Mouse (Mus musculus) lung, embryonic 15.5 days (tissue): Measurements from ENCODE around the gene Dapl1. TPM values are rescaled to one million over a fixed set of nuclear protein-coding genes. Genes with fewer than 3 reads are reported as not detected.
A peak's percentile ranks its signal among the peaks of the same experiment; 100 is the strongest.

Experiments
- ATAC-seq: fragments of 200-750 bp; cut with Nextera tagmentation; 2 replicates; pipeline ENCODE4 v1.8.0; 2017; ENCODE audit warnings: moderate number of reproducible peaks, borderline replicate concordance; ENCODE audit not compliant: low FRiP score, low TSS enrichment; ENCODE audit errors: extremely low read depth
- H3K27ac ChIP-seq: fragments of 300-500 bp; sonication (generic); 2 replicates; pipeline ENCODE4 v1.5.1; 2015; ENCODE audit warnings: moderate library complexity, mild to moderate bottlenecking, inconsistent platforms
- H3K27me3 ChIP-seq: fragments of 300-500 bp; sonication (generic); 2 replicates; pipeline ENCODE4 v1.6.1; 2015; ENCODE audit warnings: inconsistent platforms
- H3K36me3 ChIP-seq: fragments of 300-500 bp; sonication (generic); 2 replicates; pipeline ENCODE4 v1.6.1; 2015; ENCODE audit warnings: inconsistent platforms
- H3K4me1 ChIP-seq: fragments of 300-500 bp; sonication (generic); 2 replicates; pipeline ENCODE4 v1.6.1; 2015; ENCODE audit warnings: inconsistent platforms
- H3K4me2 ChIP-seq: fragments of 300-500 bp; sonication (generic); 2 replicates; pipeline ENCODE4 v1.6.1; 2015; ENCODE audit warnings: inconsistent platforms, mild to moderate bottlenecking, moderate library complexity
- H3K4me3 ChIP-seq: fragments of 300-500 bp; sonication (generic); 2 replicates; pipeline ENCODE4 v1.5.1; 2015; ENCODE audit warnings: mild to moderate bottlenecking, inconsistent platforms
- H3K9ac ChIP-seq: fragments of 300-500 bp; sonication (generic); 2 replicates; pipeline ENCODE4 v1.6.1; 2015; ENCODE audit warnings: inconsistent platforms
- H3K9me3 ChIP-seq: fragments of 300-500 bp; sonication (generic); 2 replicates; pipeline ENCODE4 v1.6.1; 2016; ENCODE audit warnings: inconsistent platforms
- WGBS: fragments of 180-500 bp; shearing (Covaris S2); methylation state at CpG from one replicate; pipeline ENCODE4 v1.1.7; 2015; 5-methylcytosine and 5-hydroxymethylcytosine counted together
- polyA plus RNA-seq: library from polyadenylated mRNA; unstranded; fragments of >200 nt; fragmentation: Nextera tagmentation; extraction: Ambion mirVana; gene quantifications from 2 replicates; pipeline ENCODE4 v1.2.1, GENCODE M21; 2015

The Dapl1 gene
- polyA plus RNA-seq, 1 experiment from 2014 or later = 4.3 TPM

DNA sequence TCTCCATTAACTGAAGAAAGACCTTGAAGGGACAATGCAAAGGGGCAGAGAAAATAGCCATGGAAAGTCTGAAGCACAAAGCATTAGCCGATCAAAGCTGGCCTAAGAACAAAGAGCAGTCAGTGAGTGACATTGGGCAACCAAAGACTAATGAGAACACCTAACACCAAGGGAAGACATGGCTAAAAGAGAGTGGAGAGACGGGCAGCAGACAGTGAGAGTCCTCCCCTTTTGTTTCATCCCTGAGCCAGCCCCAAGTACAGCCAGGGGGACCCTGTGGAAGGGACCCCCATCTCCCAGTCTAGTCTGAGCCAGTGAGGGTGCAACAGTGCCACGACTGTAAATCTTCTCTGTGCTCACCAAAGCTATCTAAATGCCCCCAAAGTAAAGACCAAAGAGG is 32.4 kb upstream of the Dapl1 start:
- WGBS = 71% methylated on average over 3 of the region's 3 CpGs
- no peak overlapping the region for H3K4me2 ChIP-seq
- no peaks in the 10 kb centered on the region for H3K27me3 ChIP-seq
- no peak overlapping the region for H3K27ac ChIP-seq
- H3K9ac ChIP-seq = no peak overlapping the region
- no peaks in the 10 kb centered on the region for H3K9me3 ChIP-seq
- H3K36me3 ChIP-seq = no peaks in the 10 kb centered on the region
- no peaks in the 10 kb centered on the region for H3K4me1 ChIP-seq
- no peak for ATAC-seq
- no peak overlapping the region for H3K4me3 ChIP-seq

DNA sequence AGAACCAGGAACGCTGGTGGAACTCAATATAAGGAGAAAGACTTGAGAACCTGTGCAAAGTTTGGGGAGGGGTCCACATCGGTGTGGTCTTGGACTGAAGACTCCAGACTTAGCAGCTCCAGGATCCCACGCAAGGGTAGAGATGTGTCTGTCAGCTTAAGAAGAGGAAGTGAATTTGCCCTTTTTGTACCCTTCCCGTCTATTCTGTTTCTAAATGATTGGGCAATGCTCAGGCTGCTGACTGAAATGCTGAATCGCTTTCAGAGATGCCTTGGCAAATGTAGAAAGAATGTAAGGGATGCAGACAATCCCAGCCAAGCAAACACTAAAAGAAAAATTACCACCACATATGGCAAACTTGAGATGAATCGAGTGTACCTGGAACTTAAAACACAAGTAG is 22.4 kb upstream of the Dapl1 start:
- Histone ChIP-seq H3K36me3 (no peaks in the 10 kb centered on the region), H3K27ac (no peak overlapping the region), H3K9ac (no peak overlapping the region), H3K4me1 (no peaks in the 10 kb centered on the region), H3K9me3 (no peaks in the 10 kb centered on the region), H3K27me3 (no peaks in the 10 kb centered on the region), H3K4me3 (no peak overlapping the region), H3K4me2 (no peak overlapping the region)
- ATAC-seq = no peak
- 70% methylated on average over 6 of the region's 6 CpGs for WGBS

DNA sequence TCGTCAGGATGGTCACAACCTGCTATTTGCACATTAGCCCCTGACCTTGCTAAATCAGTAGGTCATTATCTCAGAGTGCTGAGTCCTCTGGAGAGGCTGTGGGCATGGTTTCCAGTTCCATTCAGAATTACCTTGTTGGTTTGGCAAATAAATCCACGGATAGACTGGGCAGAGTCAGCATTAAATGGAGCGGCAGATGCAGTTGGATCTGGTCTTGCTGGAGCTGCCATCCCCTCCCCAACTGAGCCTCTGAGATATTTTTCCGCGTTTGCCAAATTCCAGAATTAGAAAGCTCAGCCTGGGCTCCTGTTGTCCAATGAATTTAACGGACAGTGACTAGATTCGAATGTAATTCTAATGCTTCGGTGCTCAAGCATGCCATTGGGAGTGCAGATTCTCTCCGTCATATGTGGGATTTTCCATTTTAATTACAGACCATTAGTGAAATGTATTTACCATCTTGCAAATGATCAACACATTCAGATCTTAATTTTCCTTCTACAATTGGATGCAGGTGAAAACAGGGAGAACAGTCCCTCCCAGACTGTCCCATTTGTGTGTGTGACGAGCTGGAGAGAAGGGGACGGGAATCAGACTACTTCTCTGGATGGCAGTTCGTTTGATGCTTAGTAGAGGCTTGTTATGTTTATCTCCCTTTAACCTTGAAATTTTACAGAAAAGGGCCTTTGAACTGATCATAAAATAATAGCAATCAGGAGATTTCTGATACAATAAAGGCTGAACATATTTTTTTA is 20.8 kb upstream of the Dapl1 start:
- Histone ChIP-seq H3K4me2 (no peak overlapping the region), H3K9me3 (no peaks in the 10 kb centered on the region), H3K4me1 (no peaks in the 10 kb centered on the region), H3K4me3 (no peak overlapping the region), H3K36me3 (no peaks in the 10 kb centered on the region), H3K9ac (no peak overlapping the region), H3K27ac (no peak overlapping the region), H3K27me3 (no peaks in the 10 kb centered on the region)
- ATAC-seq = no peak
- 75% methylated on average over 12 of the region's 12 CpGs for WGBS

DNA sequence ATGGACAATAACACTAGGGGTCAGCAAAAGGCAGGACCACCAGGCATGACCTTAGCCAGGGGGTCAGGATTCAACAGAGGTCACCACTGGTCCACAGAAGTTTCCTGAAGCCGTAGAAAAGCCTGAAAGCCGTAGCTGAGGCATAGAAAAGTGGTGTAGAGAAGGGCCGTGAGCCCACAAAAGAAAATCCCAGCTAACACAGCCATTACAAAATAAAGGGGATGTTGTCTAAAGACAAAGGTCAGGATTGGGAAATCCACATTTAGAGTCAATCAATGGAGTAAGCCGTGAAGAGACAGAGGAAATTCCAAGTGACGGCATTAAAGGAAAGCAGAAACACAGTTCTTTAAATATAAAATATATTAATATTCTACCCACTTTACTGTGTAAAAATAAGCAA is 18.8 kb upstream of the Dapl1 start:
- no peak overlapping the region for H3K4me3 ChIP-seq
- no peaks in the 10 kb centered on the region for H3K36me3 ChIP-seq
- H3K4me2 ChIP-seq = no peak overlapping the region
- no peaks in the 10 kb centered on the region for H3K27me3 ChIP-seq
- H3K9me3 ChIP-seq = no peaks in the 10 kb centered on the region
- 79% methylated on average over 5 of the region's 5 CpGs for WGBS
- H3K4me1 ChIP-seq = peaks cover 8% of the 10 kb centered on the region
- ATAC-seq = no peak
- no peak overlapping the region for H3K9ac ChIP-seq
- H3K27ac ChIP-seq = no peak overlapping the region

DNA sequence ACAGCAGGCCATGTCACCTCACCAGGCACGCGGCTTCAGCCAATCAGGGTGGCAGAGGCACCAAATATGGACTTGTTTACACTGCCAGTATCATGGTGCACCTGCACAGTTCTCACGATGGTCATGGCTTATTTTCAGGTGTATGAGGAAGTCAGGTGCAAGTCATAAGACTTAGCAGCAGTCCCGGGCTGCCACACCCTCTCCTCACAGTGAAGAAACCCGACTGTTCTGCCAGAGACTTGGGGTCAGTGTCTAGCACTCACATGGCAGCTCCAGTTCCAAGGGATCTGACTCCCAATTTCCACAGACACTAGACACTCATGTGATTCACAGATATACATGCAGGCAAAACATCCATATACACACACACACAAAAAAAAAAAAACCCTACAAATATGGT is 18.1 kb upstream of the Dapl1 start:
- no peak overlapping the region for H3K27ac ChIP-seq
- no peaks in the 10 kb centered on the region for H3K9me3 ChIP-seq
- 62% methylated on average over 5 of the region's 5 CpGs for WGBS
- no peak overlapping the region for H3K9ac ChIP-seq
- peaks cover 14% of the 10 kb centered on the region for H3K4me1 ChIP-seq
- no peak overlapping the region for H3K4me2 ChIP-seq
- H3K36me3 ChIP-seq = no peaks in the 10 kb centered on the region
- no peak for ATAC-seq
- no peak overlapping the region for H3K4me3 ChIP-seq
- H3K27me3 ChIP-seq = no peaks in the 10 kb centered on the region

DNA sequence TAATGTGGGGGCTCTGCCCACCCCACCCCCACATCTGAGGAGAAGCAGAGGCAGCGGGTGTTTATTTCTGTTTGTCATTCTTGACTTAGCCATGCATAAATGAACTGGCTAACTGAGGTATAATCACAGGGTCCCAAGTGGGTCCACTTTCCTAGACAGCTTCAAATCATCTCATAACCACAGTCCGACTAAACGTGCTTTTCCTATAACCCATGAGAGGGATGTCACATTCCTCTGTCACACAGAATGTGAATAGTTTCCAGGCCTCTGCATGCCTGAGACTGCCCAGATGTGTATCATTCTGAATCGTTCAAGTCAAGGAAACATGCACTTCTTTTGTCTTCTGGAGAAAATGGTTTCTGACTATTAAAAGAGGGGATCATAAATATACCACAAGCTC is 17.4 kb upstream of the Dapl1 start:
- 47% methylated on average over 4 of the region's 4 CpGs for WGBS
- H3K27ac ChIP-seq = no peak overlapping the region
- H3K36me3 ChIP-seq = no peaks in the 10 kb centered on the region
- peaks cover 15% of the 10 kb centered on the region for H3K4me1 ChIP-seq
- H3K4me2 ChIP-seq = no peak overlapping the region
- no peaks in the 10 kb centered on the region for H3K9me3 ChIP-seq
- no peak for ATAC-seq
- no peaks in the 10 kb centered on the region for H3K27me3 ChIP-seq
- H3K4me3 ChIP-seq = no peak overlapping the region
- no peak overlapping the region for H3K9ac ChIP-seq

DNA sequence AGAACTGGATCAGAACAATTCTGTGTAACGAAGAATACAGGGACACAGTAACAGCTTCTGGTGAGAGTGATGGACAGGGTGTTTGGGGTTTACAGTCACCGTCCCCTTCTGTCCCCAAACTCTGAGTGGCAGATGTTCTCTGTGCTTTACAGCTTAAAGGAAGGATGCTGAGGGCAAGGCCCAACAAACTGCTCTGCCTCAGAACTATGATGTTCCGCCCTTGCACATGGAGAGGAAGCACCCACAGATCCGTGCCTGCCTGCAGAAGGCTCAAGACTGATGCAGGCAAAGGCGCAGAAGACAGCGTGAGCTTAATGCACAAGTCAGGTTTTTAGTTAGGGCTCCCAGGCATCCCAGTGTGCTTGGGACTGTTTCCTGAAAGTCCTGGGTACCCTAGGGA is 16.5 kb upstream of the Dapl1 start:
- no peak for ATAC-seq
- no peaks in the 10 kb centered on the region for H3K27me3 ChIP-seq
- H3K9ac ChIP-seq = no peak overlapping the region
- no peak overlapping the region for H3K4me2 ChIP-seq
- no peak overlapping the region for H3K27ac ChIP-seq
- H3K9me3 ChIP-seq = no peaks in the 10 kb centered on the region
- H3K36me3 ChIP-seq = no peaks in the 10 kb centered on the region
- peaks cover 15% of the 10 kb centered on the region for H3K4me1 ChIP-seq
- 83% methylated on average over 6 of the region's 6 CpGs for WGBS
- no peak overlapping the region for H3K4me3 ChIP-seq

DNA sequence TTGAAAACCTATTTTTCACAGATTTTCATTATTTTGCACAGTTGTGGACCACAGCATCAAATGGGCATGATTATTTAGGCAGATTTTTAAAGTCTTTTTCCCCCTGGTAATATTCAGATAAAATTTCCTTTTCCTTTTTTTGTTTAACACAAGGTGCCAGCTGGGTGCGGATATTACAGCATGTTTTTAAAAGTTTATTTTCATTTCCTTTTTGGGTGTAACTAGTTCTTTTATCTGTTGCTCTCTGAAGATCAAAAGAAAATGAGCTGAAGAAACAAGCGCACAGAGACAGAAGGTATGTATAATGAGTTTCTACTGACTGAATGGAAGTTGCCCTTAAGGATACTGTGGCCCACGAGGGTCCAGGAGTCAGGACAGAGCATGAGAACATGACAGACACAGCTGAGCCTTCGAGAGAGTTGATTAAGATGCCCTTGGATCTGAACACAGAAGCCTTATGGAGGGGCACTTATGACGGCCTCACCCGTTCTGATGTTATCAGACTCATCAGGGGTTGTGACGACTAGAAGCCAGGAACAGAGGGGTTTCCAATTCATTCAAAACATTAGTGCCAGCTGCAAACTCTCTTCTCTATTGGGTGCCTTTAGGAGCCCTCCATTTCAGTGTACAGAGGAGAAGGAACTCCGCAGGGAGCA is 14.7 kb upstream of the Dapl1 start:
- Histone ChIP-seq H3K9ac (no peak overlapping the region), H3K36me3 (no peaks in the 10 kb centered on the region), H3K4me2 (no peak overlapping the region), H3K4me1 (peaks cover 15% of the 10 kb centered on the region), H3K27me3 (no peaks in the 10 kb centered on the region), H3K9me3 (no peaks in the 10 kb centered on the region), H3K4me3 (no peak overlapping the region), H3K27ac (peak overlapping the region; percentile 76)
- no peak for ATAC-seq
- WGBS = 47% methylated on average over 8 of the region's 8 CpGs

DNA sequence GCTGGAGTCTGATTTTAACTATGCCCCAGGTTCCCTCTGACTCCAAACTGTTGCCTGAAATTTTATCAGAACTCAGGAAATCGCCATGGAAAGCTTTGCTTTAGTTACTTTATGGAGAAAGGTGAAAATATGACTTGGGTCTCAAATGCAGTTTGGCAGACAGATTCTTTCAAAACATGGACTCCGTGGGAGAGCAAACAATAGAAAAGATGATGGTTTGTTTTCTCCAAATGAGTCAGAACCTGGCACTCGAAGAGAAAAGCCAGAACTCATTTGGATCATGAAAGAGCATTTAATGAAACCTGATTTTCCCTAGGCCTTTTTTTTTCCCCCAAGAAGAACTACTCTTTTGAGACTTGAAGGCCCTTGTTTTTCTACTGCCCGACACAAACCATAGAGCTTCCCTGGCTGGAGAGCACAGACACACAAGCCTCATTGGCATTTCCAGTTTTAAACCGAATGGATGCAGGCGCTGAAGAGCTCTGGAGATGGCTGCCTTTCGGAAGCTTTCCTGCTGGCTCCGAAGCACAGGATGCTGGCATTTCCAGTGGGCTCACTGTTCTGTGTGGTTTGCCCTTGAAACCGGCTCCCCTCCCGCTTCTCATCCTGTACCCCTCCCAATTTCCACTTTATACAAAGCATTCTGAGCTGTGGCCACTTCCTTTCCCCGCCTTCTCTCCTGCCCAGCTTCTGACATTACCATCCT is 14.0 kb upstream of the Dapl1 start:
- Histone ChIP-seq H3K4me2 (no peak overlapping the region), H3K36me3 (no peaks in the 10 kb centered on the region), H3K9me3 (no peaks in the 10 kb centered on the region), H3K27me3 (no peaks in the 10 kb centered on the region), H3K4me3 (no peak overlapping the region), H3K4me1 (peaks cover 15% of the 10 kb centered on the region), H3K9ac (no peak overlapping the region), H3K27ac (peak overlapping the region; percentile 76)
- 56% methylated on average over 11 of the region's 11 CpGs for WGBS
- peak; percentile 69 for ATAC-seq

DNA sequence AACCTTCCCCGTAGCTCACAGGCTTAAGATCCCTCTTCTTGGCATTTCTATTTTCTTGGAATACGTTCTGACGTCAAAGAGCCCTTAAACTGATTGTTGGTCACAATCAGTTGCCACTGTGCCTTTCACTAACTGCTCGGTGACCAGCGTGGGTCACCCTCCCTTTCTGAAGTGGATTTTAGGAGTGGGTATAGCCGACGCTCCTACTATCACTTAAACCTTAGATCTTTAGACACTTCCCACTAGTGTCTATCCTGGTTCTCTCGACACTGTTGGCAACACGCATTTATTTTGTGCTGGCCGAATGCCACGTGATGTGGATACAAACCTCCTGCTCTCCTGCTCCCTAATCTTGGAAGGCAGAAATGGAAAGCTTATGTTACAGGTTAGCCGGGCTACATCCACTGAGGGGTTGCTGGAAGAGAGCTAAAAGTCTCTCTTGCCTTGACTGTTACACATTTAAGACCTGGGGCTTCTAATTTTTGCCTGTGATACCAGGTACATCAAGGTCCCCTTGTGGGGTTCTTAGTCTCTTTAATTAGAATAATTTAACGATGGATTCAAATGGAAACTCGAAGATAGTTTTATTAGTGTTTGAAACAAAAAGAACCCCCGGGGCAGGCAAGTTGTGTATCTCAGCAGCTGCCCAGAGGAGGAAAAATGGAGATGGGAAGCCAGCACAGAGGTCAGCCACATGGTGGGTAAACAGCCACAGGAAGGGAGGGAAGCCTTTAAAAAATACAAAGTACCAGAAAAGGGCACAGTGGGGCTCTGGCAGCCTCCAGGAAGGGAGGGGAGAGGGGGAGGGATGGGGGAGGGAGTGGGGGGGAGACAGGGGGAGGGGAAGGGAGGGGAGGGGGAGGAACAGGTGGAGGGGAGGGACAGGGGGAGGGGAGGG is 13.2 kb upstream of the Dapl1 start:
- H3K9ac ChIP-seq = no peak overlapping the region
- H3K9me3 ChIP-seq = no peaks in the 10 kb centered on the region
- WGBS = 39% methylated on average over 15 of the region's 15 CpGs
- H3K4me2 ChIP-seq = no peak overlapping the region
- H3K27ac ChIP-seq = peak overlapping the region; percentile 76
- no peaks in the 10 kb centered on the region for H3K27me3 ChIP-seq
- ATAC-seq = no peak
- no peak overlapping the region for H3K4me3 ChIP-seq
- H3K36me3 ChIP-seq = no peaks in the 10 kb centered on the region
- H3K4me1 ChIP-seq = peaks cover 15% of the 10 kb centered on the region

DNA sequence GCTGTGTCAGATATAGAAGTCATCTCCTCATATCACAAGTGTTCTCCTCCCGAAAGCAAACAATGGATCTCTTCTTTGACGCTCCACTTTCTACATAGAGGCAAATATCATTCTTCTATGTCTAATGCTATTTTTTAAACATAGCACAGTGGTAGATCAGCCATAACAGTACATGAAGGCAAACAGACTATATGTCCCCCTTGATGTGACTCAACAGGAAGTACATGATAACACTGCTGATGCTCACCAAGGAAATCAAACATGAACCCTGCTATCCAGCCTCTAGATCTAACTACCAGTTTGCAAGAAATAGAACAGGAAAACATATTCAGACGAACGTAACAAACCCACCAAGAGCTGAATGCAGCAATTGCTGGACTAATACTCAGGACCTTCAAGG is 10.1 kb upstream of the Dapl1 start:
- peaks cover 15% of the 10 kb centered on the region for H3K4me1 ChIP-seq
- no peaks in the 10 kb centered on the region for H3K9me3 ChIP-seq
- H3K27me3 ChIP-seq = no peaks in the 10 kb centered on the region
- H3K4me2 ChIP-seq = no peak overlapping the region
- no peak overlapping the region for H3K9ac ChIP-seq
- ATAC-seq = no peak
- H3K4me3 ChIP-seq = no peak overlapping the region
- no peak overlapping the region for H3K27ac ChIP-seq
- 78% methylated on average over 4 of the region's 4 CpGs for WGBS
- no peaks in the 10 kb centered on the region for H3K36me3 ChIP-seq
